Mouse (Mus musculus): Measurements from ENCODE around the gene Kcnk4.
A peak's percentile ranks its signal among the peaks of the same experiment; 100 is the strongest.

GRCm38 (mm10) chr19:6952712-6953037 lies 18.4 kb upstream of the Kcnk4 start:
- TF ChIP-seq CTCF (IDR thresholded peaks at IDR 0.05; ENCODE audit: low read depth, low read length): no peak
- TF ChIP-seq POLR2A (IDR thresholded peaks at IDR 0.05; ENCODE audit: extremely low read depth, insufficient read depth, low read length): 0 out of 2 replicates have a peak, but pooled peaks have one; percentile 42
